Comparison of ENCODE assay signal across 24 mouse cellular contexts in the genomic region with DNA sequence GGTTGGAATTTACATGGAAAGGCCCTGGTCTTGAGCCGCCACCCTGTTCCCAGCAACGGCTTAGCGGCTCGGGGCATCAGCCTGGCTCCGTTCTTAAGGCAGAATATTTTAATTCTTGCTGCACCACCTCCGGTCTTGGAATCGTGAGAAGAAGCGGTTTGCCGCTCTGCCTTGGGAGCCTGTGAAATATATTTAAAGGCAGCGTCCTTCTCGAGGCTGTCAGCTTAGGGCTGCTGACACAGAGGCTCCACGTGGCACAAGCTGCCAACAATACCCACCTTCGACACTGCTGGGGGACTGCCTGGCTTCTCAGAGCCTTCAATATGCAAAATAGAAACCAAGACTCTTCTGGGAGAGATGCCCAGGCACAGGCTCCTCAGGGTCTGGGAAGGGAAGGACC. TPM values are rescaled to one million over a fixed set of nuclear protein-coding genes. Genes with fewer than 3 reads are reported as not detected.
A peak's percentile ranks its signal among the peaks of the same experiment; 100 is the strongest.
DNase-seq lines count a peak whose midpoint lies in the region; ATAC-seq and TF ChIP-seq lines count a peak whose summit lies in the region.
"Had no signal": no experiment of that assay in that cellular context is flagged by ENCODE, and none has a peak within 500 bp of the region (broad histone marks: within the 10 kb centered on the region; RNA-seq: fewer than 3 reads in every experiment).

No protein-coding gene starts in this region.

- no peak for ATAC-seq in forebrain, embryonic 13.5 days
- no peak for ATAC-seq in forebrain, embryonic 11.5 days (replicated peaks; ENCODE audit: low FRiP score)
- no peak for ATAC-seq in heart, embryonic 15.5 days (replicated peaks; ENCODE audit: insufficient number of reproducible peaks, insufficient read depth, low FRiP score, low read depth)
- ATAC-seq: CD4-positive, CD25-positive, alpha-beta regulatory T cell, adult 4 months; forebrain, postnatal 0 days; hindbrain, embryonic 16.5 days had no signal

- H3K4me2 ChIP-seq in forebrain, embryonic 13.5 days = no peak overlapping the region
- no peak overlapping the region for H3K4me2 ChIP-seq in forebrain, embryonic 11.5 days (ENCODE audit: low read depth, low read length, severe bottlenecking)
- no peak overlapping the region for H3K4me2 ChIP-seq in heart, embryonic 15.5 days
- H3K4me2 ChIP-seq: embryonic facial prominence, embryonic 12.5 days; forebrain, embryonic 12.5 days; hindbrain, embryonic 12.5 days had no signal

- 76% methylated on average over 13 of the region's 13 CpGs for WGBS in forebrain, embryonic 13.5 days
- 82% methylated on average over 13 of the region's 13 CpGs for WGBS in forebrain, embryonic 11.5 days
- WGBS in heart, embryonic 15.5 days = 65% methylated on average over 13 of the region's 13 CpGs

- no peak for TF ChIP-seq POLR2A in cortical plate, adult 2 months (IDR thresholded peaks at IDR 0.05; ENCODE audit: extremely low read depth, insufficient read depth, low read length)

- H3K27me3 ChIP-seq in forebrain, embryonic 13.5 days = no peaks in the 10 kb centered on the region
- no peaks in the 10 kb centered on the region for H3K27me3 ChIP-seq in forebrain, embryonic 11.5 days (ENCODE audit: control insufficient read depth, insufficient read depth, low read length)
- H3K27me3 ChIP-seq in heart, embryonic 15.5 days = no peaks in the 10 kb centered on the region
- H3K27me3 ChIP-seq in E14TG2a.4 (ENCODE audit: insufficient read depth, low read length) = peaks cover 14% of the 10 kb centered on the region

- peak overlapping the region; percentile 12; the same call in 1 of the 2 replicates for H3K9ac ChIP-seq in forebrain, embryonic 13.5 days
- no peak overlapping the region for H3K9ac ChIP-seq in forebrain, embryonic 11.5 days (ENCODE audit: low read length)
- no peak overlapping the region for H3K9ac ChIP-seq in heart, embryonic 15.5 days
- H3K9ac ChIP-seq: embryonic facial prominence, embryonic 12.5 days; forebrain, embryonic 12.5 days; forebrain, postnatal 0 days; hindbrain, embryonic 12.5 days had no signal

- no peak overlapping the region for H3K27ac ChIP-seq in forebrain, embryonic 13.5 days
- H3K27ac ChIP-seq in forebrain, embryonic 11.5 days (ENCODE audit: low read depth, low read length) = no peak overlapping the region
- H3K27ac ChIP-seq in heart, embryonic 15.5 days = peak overlapping the region; percentile 37; the same call in 1 of the 2 replicates
- H3K27ac ChIP-seq in cortical plate, adult 2 months (ENCODE audit: insufficient read depth, low read length) = peak overlapping the region; percentile 38; the same call in 1 of the 2 replicates
- H3K27ac ChIP-seq: embryonic facial prominence, embryonic 12.5 days; forebrain, embryonic 12.5 days; hindbrain, embryonic 12.5 days had no signal

- no peak overlapping the region for H3K4me3 ChIP-seq in forebrain, embryonic 13.5 days
- no peak overlapping the region for H3K4me3 ChIP-seq in forebrain, embryonic 11.5 days (ENCODE audit: low read depth, low read length)
- H3K4me3 ChIP-seq in heart, embryonic 15.5 days = no peak overlapping the region
- H3K4me3 ChIP-seq in E14TG2a.4 (replicated peaks; ENCODE audit: low read length) = peak overlapping the region; percentile 58
- no peak overlapping the region for H3K4me3 ChIP-seq in cortical plate, adult 2 months (ENCODE audit: insufficient read depth, low read length)
- H3K4me3 ChIP-seq: embryonic facial prominence, embryonic 12.5 days; forebrain, embryonic 12.5 days; hindbrain, embryonic 12.5 days had no signal

- no peaks in the 10 kb centered on the region for H3K9me3 ChIP-seq in forebrain, embryonic 13.5 days (replicated peaks)
- H3K9me3 ChIP-seq in forebrain, embryonic 11.5 days (ENCODE audit: control insufficient read depth, low read length) = no peaks in the 10 kb centered on the region
- no peaks in the 10 kb centered on the region for H3K9me3 ChIP-seq in heart, embryonic 15.5 days (replicated peaks)
- H3K9me3 ChIP-seq in E14TG2a.4 (ENCODE audit: low read length) = no peaks in the 10 kb centered on the region
- H3K9me3 ChIP-seq: embryonic facial prominence, embryonic 12.5 days; forebrain, embryonic 12.5 days; hindbrain, embryonic 12.5 days had no signal

- no peak for TF ChIP-seq CTCF in E14TG2a.4 (conservative IDR thresholded peaks at IDR 0.05; ENCODE audit: low read length)
- TF ChIP-seq CTCF in cortical plate, adult 2 months (IDR thresholded peaks at IDR 0.05; ENCODE audit: extremely low read depth, insufficient read depth, low read length) = no peak

- H3K4me1 ChIP-seq in forebrain, embryonic 13.5 days = no peaks in the 10 kb centered on the region
- H3K4me1 ChIP-seq in forebrain, embryonic 11.5 days (replicated peaks; ENCODE audit: control insufficient read depth, insufficient read depth, low read length) = no peaks in the 10 kb centered on the region
- H3K4me1 ChIP-seq in heart, embryonic 15.5 days (replicated peaks) = peaks cover 22% of the 10 kb centered on the region
- peaks cover 58% of the 10 kb centered on the region for H3K4me1 ChIP-seq in E14TG2a.4 (replicated peaks; ENCODE audit: low read depth, low read length)
- H3K4me1 ChIP-seq in cortical plate, adult 2 months (ENCODE audit: control insufficient read depth, insufficient read depth, low read length) = no peaks in the 10 kb centered on the region; the same call in 1 of the 2 replicates
- H3K4me1 ChIP-seq: embryonic facial prominence, embryonic 12.5 days; forebrain, embryonic 12.5 days; hindbrain, embryonic 12.5 days had no signal

- H3K36me3 ChIP-seq in forebrain, embryonic 13.5 days (ENCODE audit: poor library complexity, severe bottlenecking) = no peaks in the 10 kb centered on the region
- H3K36me3 ChIP-seq in forebrain, embryonic 11.5 days (ENCODE audit: control insufficient read depth, insufficient read depth, low read length) = no peaks in the 10 kb centered on the region
- no peaks in the 10 kb centered on the region for H3K36me3 ChIP-seq in heart, embryonic 15.5 days
- no peaks in the 10 kb centered on the region for H3K36me3 ChIP-seq in E14TG2a.4 (ENCODE audit: insufficient read depth, low read length)
- H3K36me3 ChIP-seq: embryonic facial prominence, embryonic 12.5 days; forebrain, embryonic 12.5 days; hindbrain, embryonic 12.5 days had no signal

- no peak for DNase-seq in forebrain, embryonic 11.5 days (ENCODE audit: low spot score)
- DNase-seq in heart, adult 9 months (ENCODE audit: low spot score in 2 of 2) = no peak
- DNase-seq in MN1 (ENCODE audit: low spot score) = no peak
- DNase-seq: adrenal gland, adult 8-10 months; adrenal gland, postnatal 36 days; B cell, adult 2 months; cerebellum, adult 11 months; cerebellum, adult 8-10 months; cerebellum, postnatal 14 days; forebrain, postnatal 0 days; heart, adult 18-20 months; heart, postnatal 36 days; kidney, adult 11 months; kidney, adult 9 months had no signal

RNA-seq across cellular contexts. Expression of a gene that starts 18.7 kb away (rescaled TPM):
- polyA plus RNA-seq in forebrain, embryonic 13.5 days (2015; fragmentation: Nextera tagmentation; extraction: Ambion mirVana) = 16.9 and 17.9 TPM in 2 replicates
- polyA plus RNA-seq in forebrain, embryonic 11.5 days (2014; fragmentation: Nextera tagmentation; extraction: Ambion mirVana) = 11.3 and 13.2 TPM in 2 replicates
- 3.9 and 4.1 TPM in 2 replicates for polyA plus RNA-seq in heart, embryonic 15.5 days (2015; fragmentation: Nextera tagmentation; extraction: Ambion mirVana)
- 104 and 109 TPM in 2 replicates for polyA plus RNA-seq in cortical plate, adult 2 months (2012; rRNA removed)

RNA-seq across cellular contexts. Expression of a gene that starts 32.2 kb away (rescaled TPM):
- 0.81 and 3.6 TPM in 2 replicates for polyA plus RNA-seq in forebrain, embryonic 13.5 days (2015; fragmentation: Nextera tagmentation; extraction: Ambion mirVana)
- polyA plus RNA-seq in forebrain, embryonic 11.5 days (2014; fragmentation: Nextera tagmentation; extraction: Ambion mirVana) = not detected in 2 replicates
- polyA plus RNA-seq in heart, embryonic 15.5 days (2015; fragmentation: Nextera tagmentation; extraction: Ambion mirVana) = 7,334 and 9,932 TPM in 2 replicates
- polyA plus RNA-seq in cortical plate, adult 2 months (2012; rRNA removed) = 2.3 and 2.4 TPM in 2 replicates
- polyA plus RNA-seq: CD4-positive, CD25-positive, alpha-beta regulatory T cell, adult 4 months; intestine, embryonic 14.5 days had no signal

Comparison
In these comparisons a context has a peak if more than half of its experiments do, and no peak if none do; other contexts are left out.
1. H3K27ac ChIP-seq: peak in heart, embryonic 15.5 days (single experiment) and cortical plate, adult 2 months (single experiment); none in forebrain, embryonic 13.5 days (single experiment) and forebrain, embryonic 11.5 days (single experiment).
2. RNA of a gene that starts 32.2 kb away (polyA plus RNA-seq): 7,334 to 9,932 TPM in heart, embryonic 15.5 days; 2.3 to 2.4 TPM in cortical plate, adult 2 months, 0.81 to 3.6 TPM in forebrain, embryonic 13.5 days and not detected in forebrain, embryonic 11.5 days; every median in the first group is over 1,000 times any median in the second.